Mouse (Mus musculus): ENCODE results near the gene Cyp2d10. TPM values are rescaled to one million over a fixed set of nuclear protein-coding genes. Genes with fewer than 3 reads are reported as not detected.
"Not testable (repeated sequence)": the region's sequence is repeated elsewhere in the genome, so short reads cannot be mapped to it uniquely, and the experiment has no call there.

Cyp2d10 gene
- polyA plus RNA-seq, 2 experiments, result not detected

DNA sequence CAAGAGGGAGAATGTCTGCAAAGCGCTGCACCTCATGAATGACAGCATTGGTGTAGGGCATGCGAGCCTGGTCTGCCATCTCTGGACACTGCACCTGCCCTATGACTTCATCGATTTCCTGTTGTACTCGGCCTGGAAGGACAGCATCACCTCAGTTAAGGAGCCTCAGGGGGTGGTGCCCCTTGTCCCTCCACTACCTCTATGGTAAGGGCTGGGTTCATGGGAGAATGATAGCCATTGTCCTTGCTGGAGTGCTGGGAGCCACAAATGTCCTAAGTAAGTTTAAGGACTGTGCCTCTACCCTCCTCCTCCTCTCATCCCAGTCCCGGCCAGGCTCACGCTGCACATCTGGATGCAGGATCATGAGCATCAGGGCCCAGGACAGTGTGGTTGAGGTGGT lies 34.5 kb downstream of the Cyp2d10 start:
- Histone ChIP-seq H3K4me1 (ENCODE audit: control insufficient read depth, insufficient read depth, low read length) (0 out of 2 replicates have a peak, but pooled peaks cover 3% of the 10 kb centered on the region), H3K9ac (ENCODE audit: low read depth, low read length, severe bottlenecking) (no peak overlapping the region), H3K27ac (replicated peaks; ENCODE audit: low read depth, low read length) (no peak overlapping the region), H3K9me3 (ENCODE audit: control insufficient read depth, low read length) (no peaks in the 10 kb centered on the region), H3K27me3 (ENCODE audit: control insufficient read depth, insufficient read depth, low read length) (no peaks in the 10 kb centered on the region), H3K4me2 (replicated peaks; ENCODE audit: low read depth, low read length, severe bottlenecking) (no peak overlapping the region), H3K4me3 (replicated peaks; ENCODE audit: low read length) (no peak overlapping the region), H3K36me3 (ENCODE audit: control insufficient read depth, insufficient read depth, low read length) (no peaks in the 10 kb centered on the region)
- no peak for TF ChIP-seq POLR2A (IDR thresholded peaks at IDR 0.05; ENCODE audit: borderline replicate concordance, extremely low read depth, insufficient read depth, insufficient read length)
- 91% methylated on average over 6 of the region's 6 CpGs for WGBS
- ATAC-seq (ENCODE audit: low FRiP score, low read depth) (no peak), DNase-seq (ENCODE audit: low spot score) (no peak)

DNA sequence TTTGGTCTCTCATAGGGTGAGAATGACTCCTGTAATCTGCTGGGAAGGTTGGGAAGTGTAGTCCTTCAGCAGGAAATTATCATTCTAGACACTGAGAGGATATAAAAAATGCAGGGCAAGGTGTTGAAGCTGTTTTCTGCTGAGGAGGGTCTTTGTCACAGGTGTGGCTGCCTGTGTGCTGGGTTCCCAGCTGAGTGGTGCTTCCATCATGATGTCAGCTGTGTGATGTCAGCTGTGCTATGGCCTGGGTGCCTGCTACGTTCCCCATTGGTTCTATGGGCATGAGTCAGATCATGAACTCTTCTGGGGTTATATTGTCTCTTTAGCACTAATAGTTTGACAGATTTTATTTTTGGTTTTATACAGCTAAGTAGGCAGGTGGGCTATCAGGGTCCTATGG lies 38.1 kb downstream of the Cyp2d10 start:
- 43% methylated on average over 1 of the region's 1 CpGs for WGBS
- no peaks in the 10 kb centered on the region for H3K36me3 ChIP-seq (ENCODE audit: control insufficient read depth, insufficient read depth, low read length)
- ATAC-seq (ENCODE audit: low FRiP score, low read depth) (no peak), DNase-seq (ENCODE audit: low spot score) (no peak)
- H3K27ac ChIP-seq (replicated peaks; ENCODE audit: low read depth, low read length), result no peak overlapping the region
- TF ChIP-seq POLR2A (IDR thresholded peaks at IDR 0.05; ENCODE audit: borderline replicate concordance, extremely low read depth, insufficient read depth, insufficient read length), result no peak
- no peaks in the 10 kb centered on the region for H3K9me3 ChIP-seq (ENCODE audit: control insufficient read depth, low read length)
- H3K4me3 ChIP-seq (replicated peaks; ENCODE audit: low read length), result no peak overlapping the region
- no peaks in the 10 kb centered on the region for H3K4me1 ChIP-seq (ENCODE audit: control insufficient read depth, insufficient read depth, low read length)
- no peak overlapping the region for H3K9ac ChIP-seq (ENCODE audit: low read depth, low read length, severe bottlenecking)
- no peaks in the 10 kb centered on the region for H3K27me3 ChIP-seq (ENCODE audit: control insufficient read depth, insufficient read depth, low read length)
- H3K4me2 ChIP-seq (replicated peaks; ENCODE audit: low read depth, low read length, severe bottlenecking), result no peak overlapping the region

DNA sequence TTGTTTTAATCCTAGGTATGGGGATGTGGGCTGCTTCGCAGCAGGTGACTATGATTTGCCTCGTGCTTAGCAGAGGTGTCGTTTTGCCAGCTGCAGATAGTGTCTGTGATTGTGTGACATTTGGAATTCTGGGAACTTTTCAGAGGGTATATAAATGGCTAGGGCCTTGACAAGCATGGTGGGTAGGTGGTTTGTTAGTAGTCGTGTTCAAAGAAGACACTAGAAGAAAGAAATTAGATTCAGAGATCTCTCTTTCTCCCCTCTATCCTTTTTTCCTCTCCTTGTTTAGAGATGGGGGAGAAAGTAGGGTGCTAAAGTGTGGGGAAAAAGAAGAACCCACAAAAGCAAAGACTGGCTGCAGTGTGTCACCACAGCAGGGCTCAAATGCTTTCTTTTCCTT lies 38.8 kb downstream of the Cyp2d10 start:
- H3K9ac ChIP-seq (ENCODE audit: low read depth, low read length, severe bottlenecking), result no peak overlapping the region

GRCm38 (mm10) chr15:82364561-82364960 lies 42.4 kb downstream of the Cyp2d10 start:
- H3K9ac ChIP-seq (ENCODE audit: low read depth, low read length, severe bottlenecking); H3K9me3 ChIP-seq (ENCODE audit: control insufficient read depth, low read length); H3K36me3 ChIP-seq (ENCODE audit: control insufficient read depth, insufficient read depth, low read length); DNase-seq (ENCODE audit: low spot score); H3K27me3 ChIP-seq (ENCODE audit: control insufficient read depth, insufficient read depth, low read length); H3K4me3 ChIP-seq (replicated peaks; ENCODE audit: low read length); H3K27ac ChIP-seq (replicated peaks; ENCODE audit: low read depth, low read length); H3K4me2 ChIP-seq (replicated peaks; ENCODE audit: low read depth, low read length, severe bottlenecking); ATAC-seq (ENCODE audit: low FRiP score, low read depth); H3K4me1 ChIP-seq (ENCODE audit: control insufficient read depth, insufficient read depth, low read length): not testable (repeated sequence)
- WGBS, result 26% methylated on average over 3 of the region's 9 CpGs

More for the DNA sequence above, 38.8 kb downstream of the Cyp2d10 start:
- Histone ChIP-seq H3K4me3 (replicated peaks; ENCODE audit: low read length) (no peak overlapping the region), H3K4me2 (replicated peaks; ENCODE audit: low read depth, low read length, severe bottlenecking) (no peak overlapping the region), H3K9me3 (ENCODE audit: control insufficient read depth, low read length) (no peaks in the 10 kb centered on the region), H3K36me3 (ENCODE audit: control insufficient read depth, insufficient read depth, low read length) (no peaks in the 10 kb centered on the region), H3K27ac (replicated peaks; ENCODE audit: low read depth, low read length) (no peak overlapping the region), H3K4me1 (ENCODE audit: control insufficient read depth, insufficient read depth, low read length) (no peaks in the 10 kb centered on the region), H3K27me3 (ENCODE audit: control insufficient read depth, insufficient read depth, low read length) (no peaks in the 10 kb centered on the region)
- ATAC-seq (ENCODE audit: low FRiP score, low read depth) (no peak), DNase-seq (ENCODE audit: low spot score) (no peak)
- WGBS, result 83% methylated on average over 4 of the region's 4 CpGs
- no peak for TF ChIP-seq POLR2A (IDR thresholded peaks at IDR 0.05; ENCODE audit: borderline replicate concordance, extremely low read depth, insufficient read depth, insufficient read length)

DNA sequence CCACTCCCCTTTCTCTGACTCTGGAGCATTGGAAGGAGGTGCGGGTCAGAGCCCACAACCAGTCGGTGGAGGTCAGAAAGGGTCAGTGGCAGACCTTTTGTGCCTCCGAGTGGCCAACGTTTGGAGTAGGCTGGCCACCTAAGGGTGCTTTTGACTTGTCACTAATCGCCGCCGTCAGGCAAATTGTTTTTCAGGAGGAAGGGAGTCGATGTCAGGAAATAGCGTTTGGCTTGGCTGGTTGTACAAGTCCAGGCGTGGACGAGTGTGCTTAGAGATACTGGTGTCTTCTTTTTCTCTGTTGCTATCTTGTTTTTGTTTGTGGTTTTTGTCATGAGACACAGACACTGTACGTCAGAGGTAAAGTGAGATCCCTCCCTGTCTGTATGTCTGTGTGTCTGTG lies 43.2 kb downstream of the Cyp2d10 start:
- not testable (repeated sequence) for H3K9me3 ChIP-seq (ENCODE audit: control insufficient read depth, low read length); H3K4me2 ChIP-seq (replicated peaks; ENCODE audit: low read depth, low read length, severe bottlenecking); H3K27me3 ChIP-seq (ENCODE audit: control insufficient read depth, insufficient read depth, low read length); H3K4me1 ChIP-seq (ENCODE audit: control insufficient read depth, insufficient read depth, low read length); ATAC-seq (ENCODE audit: low FRiP score, low read depth); DNase-seq (ENCODE audit: low spot score); H3K27ac ChIP-seq (replicated peaks; ENCODE audit: low read depth, low read length); H3K9ac ChIP-seq (ENCODE audit: low read depth, low read length, severe bottlenecking); H3K4me3 ChIP-seq (replicated peaks; ENCODE audit: low read length); H3K36me3 ChIP-seq (ENCODE audit: control insufficient read depth, insufficient read depth, low read length)
- 70% methylated on average over 7 of the region's 12 CpGs for WGBS

- Histone ChIP-seq H3K27me3 (ENCODE audit: control insufficient read depth, insufficient read depth, low read length) (no peaks in the 10 kb centered on the region), H3K4me1 (ENCODE audit: control insufficient read depth, insufficient read depth, low read length) (peaks cover 8% of the 10 kb centered on the region; the same call in 1 of the 2 replicates), H3K36me3 (ENCODE audit: control insufficient read depth, insufficient read depth, low read length) (no peaks in the 10 kb centered on the region), H3K9ac (ENCODE audit: low read depth, low read length, severe bottlenecking) (no peak overlapping the region), H3K9me3 (ENCODE audit: control insufficient read depth, low read length) (no peaks in the 10 kb centered on the region), H3K4me2 (replicated peaks; ENCODE audit: low read depth, low read length, severe bottlenecking) (no peak overlapping the region), H3K27ac (replicated peaks; ENCODE audit: low read depth, low read length) (no peak overlapping the region), H3K4me3 (replicated peaks; ENCODE audit: low read length) (no peak overlapping the region)
- ATAC-seq (ENCODE audit: low FRiP score, low read depth), result no peak
- DNase-seq (ENCODE audit: low spot score), result no peak
- WGBS, result 78% methylated on average over 3 of the region's 4 CpGs
- TF ChIP-seq POLR2A (IDR thresholded peaks at IDR 0.05; ENCODE audit: borderline replicate concordance, extremely low read depth, insufficient read depth, insufficient read length), result no peak
Measured at GRCm38 (mm10) chr15:82362234-82362633, 44.8 kb downstream of the Cyp2d10 start.
